Mouse (Mus musculus) embryonic facial prominence, embryonic 11.5 days (tissue): ENCODE results near the gene Prss57. TPM values are rescaled to one million over a fixed set of nuclear protein-coding genes. Genes with fewer than 3 reads are reported as not detected.
A peak's percentile ranks its signal among the peaks of the same experiment; 100 is the strongest.

Experiments used
- ATAC-seq: fragments of 200-750 bp; cut with Nextera tagmentation; replicated peaks from 2 replicates; pipeline ENCODE4 v1.8.0; 2017; ENCODE audit warnings: low read depth; ENCODE audit not compliant: insufficient number of reproducible peaks, low FRiP score, low TSS enrichment
- DNase-seq: peaks from one replicate; pipeline ENCODE4 v3.0.0-alpha.2; 2015; ENCODE audit warnings: low spot score
- H3K27ac ChIP-seq: fragments of 300-500 bp; sonication (generic); replicated peaks from 2 replicates; pipeline ENCODE4 v1.5.1; 2014; ENCODE audit warnings: mild to moderate bottlenecking, low read depth, low read length, control low read depth
- H3K27me3 ChIP-seq: fragments of 300-500 bp; sonication (generic); 2 replicates; pipeline ENCODE4 v1.6.1; 2014; ENCODE audit warnings: mild to moderate bottlenecking, low read length, moderate library complexity, mixed read lengths; ENCODE audit not compliant: control insufficient read depth, insufficient read depth
- H3K36me3 ChIP-seq: fragments of 300-500 bp; sonication (generic); replicated peaks from 2 replicates; pipeline ENCODE4 v1.6.1; 2014; ENCODE audit warnings: low read depth, mild to moderate bottlenecking, low read length, moderate library complexity, mixed read lengths; ENCODE audit not compliant: control insufficient read depth, insufficient read depth
- H3K4me1 ChIP-seq: fragments of 300-500 bp; sonication (generic); 2 replicates; pipeline ENCODE4 v1.6.1; 2014; ENCODE audit warnings: low read length, mixed read lengths; ENCODE audit not compliant: control insufficient read depth, insufficient read depth
- H3K4me2 ChIP-seq: fragments of 300-500 bp; sonication (generic); 2 replicates; pipeline ENCODE4 v1.6.1; 2014; ENCODE audit warnings: low read depth, mild to moderate bottlenecking, control low read depth, low read length, moderate library complexity
- H3K4me3 ChIP-seq: fragments of 300-500 bp; sonication (generic); 2 replicates; pipeline ENCODE4 v1.5.1; 2014; ENCODE audit warnings: low read depth, low read length, control low read depth
- H3K9ac ChIP-seq: fragments of 300-500 bp; sonication (generic); replicated peaks from 2 replicates; pipeline ENCODE4 v1.6.1; 2014; ENCODE audit warnings: mild to moderate bottlenecking, control low read depth, low read length
- H3K9me3 ChIP-seq: fragments of 300-500 bp; sonication (generic); replicated peaks from 2 replicates; pipeline ENCODE4 v1.6.1; 2016; ENCODE audit warnings: mild to moderate bottlenecking, low read length, inconsistent platforms, mixed read lengths; ENCODE audit not compliant: control insufficient read depth
- WGBS: fragments of 180-500 bp; shearing (Covaris S2); extraction: QIAGEN DNeasy Blood & Tissue Kit; methylation state at CpG from one replicate; pipeline ENCODE4 v1.1.7; 2014; 5-methylcytosine and 5-hydroxymethylcytosine counted together
- polyA plus RNA-seq: library from polyadenylated mRNA; unstranded; fragments of >200 nt; fragmentation: Nextera tagmentation; extraction: Ambion mirVana; gene quantifications from 2 replicates; pipeline ENCODE4 v1.2.1, GENCODE M21; 2014

Prss57 gene
- polyA plus RNA-seq, 1 experiment from 2014 or later = not detected

GRCm38 (mm10) chr10:79795905-79796304 lies 5.1 kb upstream of the Prss57 start:
- H3K4me1 ChIP-seq = peaks cover 6% of the 10 kb centered on the region
- H3K27me3 ChIP-seq = no peaks in the 10 kb centered on the region
- DNase-seq (no peak), ATAC-seq (no peak)
- 96% methylated on average over 3 of the region's 3 CpGs for WGBS
- H3K4me3 ChIP-seq = no peak overlapping the region
- no peaks in the 10 kb centered on the region for H3K9me3 ChIP-seq
- no peak overlapping the region for H3K9ac ChIP-seq
- H3K36me3 ChIP-seq = no peaks in the 10 kb centered on the region
- no peak overlapping the region for H3K27ac ChIP-seq
- no peak overlapping the region for H3K4me2 ChIP-seq

GRCm38 (mm10) chr10:79794491-79794931 lies 3.8 kb upstream of the Prss57 start:
- no peak for DNase-seq
- peak; percentile 41 for ATAC-seq
- 13% methylated on average over 10 of the region's 10 CpGs for WGBS

GRCm38 (mm10) chr10:79793738-79794490 lies 3.2 kb upstream of the Prss57 start:
- no peaks in the 10 kb centered on the region for H3K9me3 ChIP-seq
- no peaks in the 10 kb centered on the region for H3K36me3 ChIP-seq
- ATAC-seq (peak; percentile 24), DNase-seq (peak; percentile 65)
- H3K4me3 ChIP-seq = peak overlapping the region; percentile 87
- peaks cover 6% of the 10 kb centered on the region for H3K4me1 ChIP-seq
- no peaks in the 10 kb centered on the region for H3K27me3 ChIP-seq
- H3K4me2 ChIP-seq = peak overlapping the region; percentile 90
- H3K27ac ChIP-seq = peak overlapping the region; percentile 75
- H3K9ac ChIP-seq = peak overlapping the region; percentile 95
- 1% methylated on average over 35 of the region's 38 CpGs for WGBS

More at GRCm38 (mm10) chr10:79794491-79794931, 3.8 kb upstream of the Prss57 start:
- Histone ChIP-seq H3K4me2 (peak overlapping the region; percentile 90), H3K27me3 (no peaks in the 10 kb centered on the region), H3K27ac (peak overlapping the region; percentile 75), H3K36me3 (no peaks in the 10 kb centered on the region), H3K9ac (peak overlapping the region; percentile 95), H3K4me1 (peaks cover 6% of the 10 kb centered on the region), H3K9me3 (no peaks in the 10 kb centered on the region), H3K4me3 (peak overlapping the region; percentile 87)

GRCm38 (mm10) chr10:79793051-79793737 lies 2.4 kb upstream of the Prss57 start, which contains the start of gene Palm:
Palm (plus strand) TSS chr10:79793572.
- Histone ChIP-seq H3K4me1 (peaks cover 6% of the 10 kb centered on the region), H3K9me3 (no peaks in the 10 kb centered on the region), H3K27me3 (no peaks in the 10 kb centered on the region), H3K4me3 (peak within 1 kb of the TSS; percentile 87), H3K9ac (peak within 1 kb of the TSS; percentile 95), H3K4me2 (peak within 1 kb of the TSS; percentile 90), H3K27ac (peak within 1 kb of the TSS; percentile 75), H3K36me3 (no peaks in the 10 kb centered on the region)
- DNase-seq (peak; percentile 88), ATAC-seq (peak; percentile 53)
- 5% methylated on average over 50 of the region's 51 CpGs for WGBS

GRCm38 (mm10) chr10:79792339-79793040 lies 1.7 kb upstream of the Prss57 start:
- DNase-seq = no peak
- 80% methylated on average over 5 of the region's 5 CpGs for WGBS
- Histone ChIP-seq H3K4me1 (peaks cover 6% of the 10 kb centered on the region), H3K9ac (no peak overlapping the region), H3K4me2 (no peak overlapping the region), H3K27ac (no peak overlapping the region), H3K4me3 (0 out of 2 replicates have a peak overlapping the region, but pooled peaks have one; percentile 1), H3K9me3 (no peaks in the 10 kb centered on the region), H3K36me3 (no peaks in the 10 kb centered on the region), H3K27me3 (no peaks in the 10 kb centered on the region)
- no peak for ATAC-seq

GRCm38 (mm10) chr10:79789581-79789980 lies 1.2 kb downstream of the Prss57 start:
- H3K27ac ChIP-seq = no peak overlapping the region
- H3K4me3 ChIP-seq = no peak overlapping the region
- H3K36me3 ChIP-seq = no peaks in the 10 kb centered on the region
- ATAC-seq (no peak), DNase-seq (no peak)
- 63% methylated on average over 2 of the region's 2 CpGs for WGBS
- H3K4me1 ChIP-seq = no peaks in the 10 kb centered on the region
- no peaks in the 10 kb centered on the region for H3K9me3 ChIP-seq
- H3K9ac ChIP-seq = no peak overlapping the region
- H3K4me2 ChIP-seq = no peak overlapping the region
- H3K27me3 ChIP-seq = no peaks in the 10 kb centered on the region; the same call in 1 of the 2 replicates

GRCm38 (mm10) chr10:79788386-79789158 lies 2.2 kb downstream of the Prss57 start:
- Histone ChIP-seq H3K4me3 (no peak overlapping the region), H3K9ac (no peak overlapping the region), H3K4me1 (no peaks in the 10 kb centered on the region), H3K9me3 (no peaks in the 10 kb centered on the region), H3K27ac (no peak overlapping the region), H3K36me3 (no peaks in the 10 kb centered on the region), H3K4me2 (no peak overlapping the region), H3K27me3 (no peaks in the 10 kb centered on the region; the same call in 1 of the 2 replicates)
- no peak for ATAC-seq
- 35% methylated on average over 7 of the region's 7 CpGs for WGBS
- peak; percentile 80 for DNase-seq
